Mouse (Mus musculus) left cerebral cortex, adult 11 months (tissue): ENCODE data around the gene Sfrp5.

Experiments used
- DNase-seq: peaks from one replicate; pipeline ENCODE4 v3.0.0; 2022; ENCODE audit warnings: low spot score

Sfrp5 gene

DNA sequence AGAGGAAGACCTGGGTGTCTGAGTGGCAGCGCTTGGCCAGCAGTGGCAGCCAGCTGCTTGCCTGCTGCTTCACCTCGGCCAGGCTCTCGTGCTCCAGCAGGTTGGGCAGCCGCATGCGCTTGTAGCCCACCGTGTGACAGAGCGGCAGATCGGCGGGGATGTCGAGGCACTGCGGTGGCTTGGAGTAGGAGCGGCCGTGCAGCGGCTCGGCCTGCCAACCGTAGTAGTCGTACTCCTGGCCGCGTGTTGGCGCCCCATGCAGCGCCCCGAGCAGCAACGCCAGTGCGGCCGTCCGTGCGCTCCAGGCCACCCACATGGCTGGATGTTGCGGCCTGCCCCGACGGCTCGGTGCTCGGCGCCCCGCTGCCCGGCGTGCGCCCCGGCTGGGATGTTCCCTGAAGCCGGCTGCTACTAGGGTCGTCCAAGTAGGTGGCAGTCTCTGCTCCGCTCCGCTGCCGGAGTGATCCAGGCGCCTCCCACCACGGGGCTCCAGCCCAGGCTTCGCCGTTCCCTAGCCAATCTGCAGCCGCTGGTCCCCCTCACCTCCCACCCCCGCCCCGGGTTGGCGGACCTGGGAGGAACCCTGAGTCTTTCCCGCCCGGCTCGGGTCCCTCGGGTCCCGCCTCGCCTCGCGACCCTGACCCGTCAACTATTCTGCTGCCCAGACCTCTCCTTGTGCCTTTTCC, at the start of gene Sfrp5:
TSS of gene Sfrp5 (minus strand) at position 557 of the 686 bp plus-strand sequence.
- no peak for DNase-seq

DNA sequence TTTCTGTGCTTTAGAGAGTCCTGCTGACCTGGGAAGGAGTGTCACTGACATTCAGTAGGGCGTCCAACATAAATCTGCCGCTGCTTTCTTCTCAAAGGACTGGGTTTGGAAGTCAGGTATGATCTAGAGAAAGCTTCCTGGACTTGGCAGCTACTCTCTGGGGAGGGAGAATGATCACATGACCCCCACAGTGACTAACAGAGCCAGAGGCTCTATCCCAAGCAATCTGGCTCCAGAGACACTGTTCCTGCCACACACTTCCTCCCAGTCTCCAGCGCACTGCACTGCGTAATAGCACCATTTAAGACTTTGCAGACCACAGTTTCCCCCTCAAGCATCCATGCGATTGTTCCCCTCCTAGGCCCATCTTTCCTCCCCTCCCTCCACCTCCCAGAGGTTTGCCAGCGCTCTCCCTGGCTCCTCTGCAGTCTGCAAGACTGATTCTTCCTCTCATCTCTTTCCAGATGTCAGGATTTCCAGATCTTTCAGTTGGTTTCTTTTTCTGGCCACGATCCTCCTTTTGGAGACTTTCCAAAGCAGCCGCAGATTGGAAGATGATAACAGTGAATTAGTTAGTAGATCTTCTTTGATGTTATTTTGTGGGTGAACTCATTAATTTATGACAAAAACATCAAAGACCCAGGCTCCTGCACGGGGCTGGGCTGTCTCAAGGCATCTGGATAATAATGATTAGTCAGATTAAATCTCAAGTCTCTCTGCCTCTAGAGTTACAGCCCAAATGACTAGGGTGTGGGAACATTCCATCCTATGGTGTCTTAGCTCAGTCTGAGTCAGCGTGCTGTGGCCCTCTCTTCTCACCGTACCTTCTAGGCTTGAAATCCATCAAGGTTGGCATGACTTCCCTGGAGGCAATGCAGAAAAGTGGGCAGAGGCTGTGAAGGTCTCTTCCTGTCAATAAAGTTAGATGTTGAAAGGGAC, 48.2 kb upstream of the Sfrp5 start:
- no peak for DNase-seq

DNA sequence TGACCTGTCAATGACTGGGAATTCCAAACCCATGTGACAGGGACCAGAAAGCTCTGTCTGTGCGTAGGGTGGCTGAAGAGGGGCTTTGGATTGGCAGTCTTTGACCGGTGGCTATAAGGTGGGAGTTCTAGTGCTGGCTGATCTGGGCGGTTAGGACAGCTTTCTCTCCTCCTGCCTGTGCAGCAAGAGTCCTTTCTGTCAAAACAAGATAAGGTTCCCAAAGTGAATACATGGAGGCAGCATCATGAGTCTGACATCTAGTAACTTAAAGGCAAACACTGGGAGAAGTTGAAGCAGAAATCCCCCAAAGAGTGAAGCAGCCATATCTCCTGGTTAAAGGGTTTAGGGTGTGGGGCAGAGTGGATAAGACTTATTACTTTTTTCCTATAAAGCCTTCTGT, 45.5 kb upstream of the Sfrp5 start, which contains the start of gene Golga7b:
TSS of gene Golga7b (plus strand) at position 56 of the 400 bp plus-strand sequence.
- DNase-seq = no peak

DNA sequence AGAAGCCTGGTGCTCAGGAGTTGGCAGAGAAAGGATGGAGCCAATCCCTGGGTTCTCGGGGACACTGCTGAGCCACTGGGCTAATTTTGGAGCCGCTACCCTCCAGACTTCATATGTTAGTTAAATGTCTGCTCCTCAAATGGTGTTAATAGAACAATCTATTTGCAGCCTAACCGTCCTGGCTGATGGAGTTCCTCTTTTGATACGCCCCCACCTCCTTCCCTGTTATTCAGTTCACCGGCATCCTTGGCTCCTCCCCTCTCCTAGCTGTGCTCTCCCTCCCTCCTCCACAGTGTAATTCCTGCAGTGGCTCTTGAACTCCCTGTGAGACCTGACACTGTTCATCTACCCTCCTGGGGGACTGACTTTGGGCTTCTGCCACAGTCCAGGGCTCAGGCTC, 44.6 kb upstream of the Sfrp5 start:
- DNase-seq = no peak

DNA sequence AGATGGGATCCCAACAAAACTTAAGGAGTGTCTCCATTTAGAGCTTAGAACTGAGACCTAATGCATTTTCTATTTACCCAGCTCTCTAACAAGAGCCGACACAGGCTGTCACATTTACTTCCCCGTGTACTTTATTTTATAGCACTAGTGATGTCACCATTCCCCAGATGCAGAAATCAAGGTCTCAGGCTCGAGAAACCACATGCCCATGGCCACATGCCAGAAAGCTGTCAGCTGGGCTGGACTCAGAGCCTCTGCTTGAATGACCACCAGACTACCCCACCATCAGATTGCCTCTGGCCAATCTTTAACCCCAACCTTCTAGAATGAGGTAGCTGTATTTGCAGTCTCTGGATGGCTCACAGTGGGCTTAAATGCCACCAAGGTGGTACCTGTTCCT, 41.3 kb upstream of the Sfrp5 start:
- DNase-seq = no peak

DNA sequence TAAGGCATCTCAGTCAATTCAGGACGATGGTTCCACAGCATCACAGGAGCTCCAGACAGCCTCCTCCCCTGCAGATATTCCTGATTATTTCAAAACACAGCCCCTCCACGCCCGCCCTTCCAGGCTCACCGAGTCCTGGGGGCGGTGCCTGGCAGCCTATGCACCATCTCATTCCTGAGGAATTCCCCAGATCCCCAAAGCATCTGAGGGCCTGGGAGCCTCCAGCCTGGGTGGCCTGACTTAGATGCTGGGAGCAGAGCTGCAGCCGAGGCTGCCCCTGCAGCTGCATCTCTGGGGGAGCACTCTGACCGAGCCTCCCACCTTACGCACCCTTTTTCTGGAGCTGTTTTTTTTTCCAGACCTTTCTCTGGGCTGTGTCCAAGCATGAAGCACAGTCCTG, 38.8 kb upstream of the Sfrp5 start:
- DNase-seq = no peak

DNA sequence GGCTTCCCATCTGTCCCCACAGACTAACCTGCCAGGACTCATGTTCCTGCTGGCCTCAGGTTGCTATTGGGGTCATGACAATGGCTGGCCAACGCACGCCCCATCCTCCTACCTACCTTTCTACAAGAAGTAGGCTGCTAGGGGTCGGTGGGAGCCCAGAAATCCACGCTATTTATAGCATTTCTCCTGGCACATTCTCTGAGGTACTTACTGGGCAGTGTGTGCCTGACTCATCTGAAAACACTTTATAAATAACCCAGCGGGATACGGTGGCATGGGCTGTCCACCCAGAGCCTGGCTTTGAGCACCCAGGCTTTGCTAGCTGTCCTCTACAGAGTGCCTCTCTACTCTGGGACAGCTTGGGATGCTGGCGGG, 36.3 kb upstream of the Sfrp5 start:
- no peak for DNase-seq

DNA sequence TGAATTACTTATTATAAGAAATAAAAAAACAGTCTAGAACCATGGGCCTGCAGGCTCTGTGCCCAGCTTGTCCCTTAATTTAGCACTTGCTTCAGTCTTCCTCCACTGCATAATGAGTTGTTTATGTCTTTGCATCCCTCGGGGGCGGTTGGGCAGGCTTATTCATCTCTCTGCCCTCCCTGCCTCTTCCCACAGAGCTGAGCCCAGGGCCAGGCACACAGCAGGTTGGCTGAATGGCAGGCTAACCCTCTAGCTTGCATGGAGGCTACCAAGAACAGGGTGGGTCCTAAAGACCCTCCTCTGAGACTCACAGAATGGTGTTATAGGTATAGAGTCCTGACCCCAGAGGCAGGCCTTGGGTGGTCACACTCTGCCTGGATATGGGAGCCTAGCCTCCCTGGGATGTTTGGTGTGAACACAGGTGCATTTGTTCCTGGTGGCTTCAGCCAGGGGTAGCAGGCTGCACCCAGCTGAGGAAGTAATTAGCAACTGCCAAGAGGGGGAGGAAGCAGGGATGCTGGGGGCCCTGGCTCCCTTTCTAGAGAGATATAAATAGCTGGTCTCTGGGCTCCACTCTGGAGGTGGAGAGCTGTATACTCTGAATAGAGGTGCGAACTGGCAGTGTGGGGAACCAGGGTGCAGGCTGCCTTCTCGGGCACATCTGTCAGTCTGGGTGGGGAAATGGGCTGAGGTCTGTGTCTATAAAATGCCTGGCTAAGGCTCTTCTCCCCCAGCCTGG, 35.7 kb upstream of the Sfrp5 start:
- peak; percentile 42 for DNase-seq

DNA sequence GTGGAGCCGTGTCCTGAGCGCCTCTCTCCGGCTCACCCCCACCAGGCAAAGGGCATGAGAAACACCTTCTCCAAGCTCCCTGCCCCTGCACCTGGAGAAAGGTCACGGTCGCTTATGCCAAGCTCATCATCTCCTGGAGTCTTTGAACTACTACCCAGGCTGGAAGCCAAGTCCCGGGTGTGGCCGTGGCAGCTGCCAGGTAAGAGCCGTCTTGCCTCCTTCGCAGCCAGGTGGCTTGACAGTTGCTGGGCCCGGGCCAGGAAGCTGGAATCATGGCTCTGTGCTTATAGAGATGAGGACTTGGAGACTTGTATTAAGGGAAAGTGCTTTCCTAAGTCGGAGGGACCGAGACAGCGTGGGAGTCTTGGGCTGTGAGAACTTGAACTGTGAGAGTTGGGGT, 28.9 kb upstream of the Sfrp5 start:
- DNase-seq = no peak

DNA sequence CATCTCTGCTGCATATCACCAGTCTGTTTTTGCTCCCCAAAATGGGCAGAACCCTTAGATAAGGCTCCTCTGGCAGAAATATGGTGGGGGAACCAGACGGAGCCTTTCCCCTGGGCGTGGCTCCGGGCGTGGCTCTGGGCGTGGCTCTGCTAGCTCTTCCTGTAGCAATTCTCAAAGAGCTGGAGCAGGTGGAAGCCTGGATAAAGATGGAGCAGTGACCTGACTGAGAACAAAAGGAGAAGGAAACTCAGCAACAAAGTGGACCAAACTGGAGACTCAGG, 28.2 kb upstream of the Sfrp5 start:
- DNase-seq = no peak

DNA sequence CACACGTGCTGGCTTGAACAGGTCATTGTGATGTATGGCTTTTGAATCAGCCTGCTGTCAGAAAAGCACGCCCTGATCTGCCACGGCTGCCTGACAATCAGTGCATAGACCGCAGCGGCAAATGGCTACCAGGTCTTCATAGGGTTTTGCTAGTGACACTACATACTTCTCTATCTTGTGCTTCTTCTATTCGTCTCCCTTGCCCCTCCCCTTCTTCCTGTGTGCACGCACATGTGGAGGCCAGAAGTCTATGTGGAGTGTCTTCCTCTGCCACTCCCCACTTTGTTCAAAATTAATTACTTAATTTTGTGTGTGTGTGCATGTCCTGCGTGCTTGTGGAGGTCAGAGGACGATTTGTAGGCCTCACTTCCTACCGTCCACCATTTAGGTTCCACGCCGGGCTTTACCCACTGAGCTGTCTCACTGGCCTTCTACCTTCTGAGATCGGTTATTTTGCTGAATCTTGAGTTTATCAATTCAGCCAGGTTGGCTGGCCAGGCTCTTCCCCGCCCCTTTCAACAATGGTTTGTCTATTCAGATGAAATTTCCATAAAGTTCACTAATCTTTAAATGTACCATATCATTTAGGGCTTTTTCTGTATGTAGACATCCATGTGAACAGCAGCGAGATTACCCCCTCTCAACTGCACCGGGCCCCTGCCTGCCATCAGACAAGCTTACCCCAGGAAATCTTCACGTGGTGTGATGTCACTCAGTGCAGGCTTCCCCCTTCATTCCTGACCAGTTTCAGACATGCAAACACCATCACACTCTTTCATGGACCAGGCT, 27.6 kb upstream of the Sfrp5 start:
- DNase-seq = no peak

DNA sequence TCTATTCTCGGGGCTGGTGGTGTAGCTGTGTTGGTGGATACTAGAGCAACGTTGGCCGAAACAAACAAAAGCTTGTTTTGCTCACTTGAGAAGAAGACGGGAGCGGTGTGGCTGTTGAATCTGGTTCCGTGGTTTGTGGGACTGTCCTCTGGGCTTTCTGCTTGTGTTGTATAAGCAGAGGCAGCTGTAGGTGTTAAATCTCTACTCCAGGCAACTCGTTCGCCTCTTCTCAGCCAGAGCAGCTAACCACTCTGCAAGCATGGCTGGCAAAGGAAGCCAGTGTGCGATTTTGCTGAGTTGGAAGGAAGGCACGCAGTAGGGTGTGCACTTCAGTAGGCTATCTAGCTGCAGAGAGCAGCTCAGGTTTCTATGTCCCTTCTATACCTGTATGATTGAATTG, 24.4 kb upstream of the Sfrp5 start:
- DNase-seq = no peak

DNA sequence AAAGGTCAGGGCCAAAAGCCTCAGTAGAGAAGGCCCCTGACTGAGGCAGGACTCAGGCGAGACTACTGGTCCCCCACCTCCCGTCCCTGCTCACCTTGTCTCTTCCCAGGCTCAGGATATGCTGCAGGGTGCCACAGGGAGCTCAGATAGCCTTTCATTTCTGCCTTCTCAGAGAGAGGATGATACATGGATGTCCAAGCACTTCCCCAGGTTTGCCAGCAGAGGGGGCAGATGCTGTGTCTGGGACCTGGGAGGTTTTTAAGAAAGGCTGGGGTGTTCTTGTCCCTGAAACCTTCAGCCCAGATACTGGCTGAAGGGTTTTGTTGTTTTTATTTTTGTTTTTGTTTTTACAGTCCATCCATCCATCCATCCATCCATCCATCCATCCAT, 15.3 kb upstream of the Sfrp5 start:
- no peak for DNase-seq

DNA sequence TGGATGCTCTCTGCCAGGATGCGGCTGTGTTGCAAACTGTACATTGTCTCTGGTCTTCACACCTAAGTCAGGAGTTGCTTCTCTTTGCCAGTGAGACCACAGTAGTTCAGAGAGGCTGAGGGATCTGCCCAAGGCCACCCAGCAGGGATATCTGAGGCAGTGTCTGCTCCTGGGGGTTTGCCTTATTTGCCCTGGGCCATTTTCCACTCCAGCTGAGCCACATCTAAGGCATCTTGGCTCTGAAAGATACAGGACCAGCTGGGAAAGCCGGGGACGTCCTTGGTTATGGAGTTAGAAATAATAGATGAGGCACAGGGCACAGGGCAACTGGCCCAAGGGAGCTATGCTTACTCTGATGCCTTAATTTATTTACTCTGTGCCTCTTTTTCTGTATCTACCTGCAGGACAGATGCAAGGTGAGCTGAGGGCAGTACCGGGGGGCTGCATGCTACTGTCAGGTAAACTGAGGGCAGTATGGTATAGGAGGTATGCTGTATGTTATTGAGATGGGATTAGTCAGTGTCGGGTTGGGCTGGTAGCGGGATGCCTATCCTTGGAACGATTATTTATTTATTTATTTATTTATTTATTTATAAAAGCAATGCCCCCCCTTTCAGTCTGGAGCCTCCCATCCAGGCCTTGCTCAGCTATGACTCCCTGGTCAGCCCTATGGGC, 14.8 kb upstream of the Sfrp5 start:
- no peak for DNase-seq

DNA sequence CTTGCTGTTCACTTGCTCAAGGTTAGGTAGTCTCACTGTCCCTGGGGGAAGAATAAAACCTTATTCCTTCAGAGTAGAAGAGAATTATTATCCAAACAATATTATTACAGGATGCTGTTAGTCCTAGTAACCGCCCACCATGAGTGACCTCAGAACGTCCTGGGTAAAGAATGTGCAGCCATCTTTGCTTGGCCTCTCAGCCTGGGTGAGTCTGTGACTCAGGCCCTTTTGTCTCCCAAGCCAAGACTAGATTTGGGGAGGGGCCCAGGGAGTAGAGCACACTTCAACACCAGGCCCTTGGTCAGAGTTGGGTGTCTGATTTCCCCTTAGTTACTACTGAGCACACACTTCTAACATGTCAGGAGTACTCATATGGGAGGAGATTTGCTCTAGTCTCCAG, 12.5 kb upstream of the Sfrp5 start:
- DNase-seq = no peak

DNA sequence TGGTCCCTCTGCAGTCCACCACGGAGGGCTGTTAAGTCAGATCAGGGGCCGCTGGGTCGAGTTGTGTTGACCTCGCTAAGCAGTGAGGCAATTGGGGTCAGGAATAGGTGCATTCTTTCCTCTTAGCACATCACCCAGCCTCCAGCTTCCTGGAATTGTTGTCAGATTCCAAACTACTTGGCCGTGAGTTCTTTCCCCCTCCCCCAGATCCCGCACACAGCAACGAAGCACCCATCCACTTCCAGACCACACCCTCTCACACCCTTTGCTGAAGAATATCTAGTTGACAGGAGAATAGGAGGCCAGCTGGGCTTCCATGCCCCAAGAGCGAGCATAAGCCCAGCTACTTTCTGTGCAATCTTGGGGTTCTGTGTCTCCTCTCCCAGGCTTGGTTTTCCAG, 9.9 kb upstream of the Sfrp5 start:
- no peak for DNase-seq

DNA sequence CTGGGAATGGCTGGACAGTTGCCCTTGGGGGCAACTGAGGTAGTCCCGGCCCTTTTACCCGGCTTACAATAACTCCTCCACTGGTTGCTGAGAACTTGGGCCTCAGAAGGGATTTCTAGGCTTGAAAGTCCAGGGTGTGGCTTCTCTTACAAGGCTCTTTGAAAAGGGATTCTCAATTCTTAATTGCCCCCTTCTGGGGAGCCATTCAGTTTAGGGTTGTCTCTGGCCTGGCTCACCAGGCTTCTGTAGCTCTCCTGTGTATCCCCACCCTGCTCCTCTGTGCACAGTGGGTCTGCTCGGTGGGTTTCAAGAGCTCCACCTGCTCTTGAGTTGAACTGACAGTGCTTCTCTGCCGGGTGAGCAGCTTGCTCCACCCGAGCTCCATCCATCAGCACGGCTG, 7.9 kb upstream of the Sfrp5 start:
- DNase-seq = no peak

DNA sequence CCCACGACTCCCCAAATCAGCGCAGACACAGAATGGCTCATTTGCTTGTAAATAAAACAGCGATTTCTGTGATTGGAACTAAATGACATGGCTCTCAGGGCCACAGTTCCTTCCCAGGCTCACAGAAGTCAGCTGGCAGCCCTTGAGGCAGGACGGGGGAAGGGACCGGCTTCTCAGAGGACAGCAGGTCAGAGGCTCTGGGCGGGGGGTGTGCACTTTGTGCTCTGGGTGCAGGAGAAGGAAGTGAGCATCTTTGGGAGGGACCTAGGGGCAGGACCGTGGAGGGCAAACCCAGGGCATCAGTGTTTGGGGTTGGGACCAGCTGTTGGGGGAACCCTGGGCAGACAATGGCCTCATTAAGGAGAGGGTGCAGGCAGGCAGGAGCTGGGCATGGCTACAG, 7.4 kb upstream of the Sfrp5 start:
- no peak for DNase-seq

DNA sequence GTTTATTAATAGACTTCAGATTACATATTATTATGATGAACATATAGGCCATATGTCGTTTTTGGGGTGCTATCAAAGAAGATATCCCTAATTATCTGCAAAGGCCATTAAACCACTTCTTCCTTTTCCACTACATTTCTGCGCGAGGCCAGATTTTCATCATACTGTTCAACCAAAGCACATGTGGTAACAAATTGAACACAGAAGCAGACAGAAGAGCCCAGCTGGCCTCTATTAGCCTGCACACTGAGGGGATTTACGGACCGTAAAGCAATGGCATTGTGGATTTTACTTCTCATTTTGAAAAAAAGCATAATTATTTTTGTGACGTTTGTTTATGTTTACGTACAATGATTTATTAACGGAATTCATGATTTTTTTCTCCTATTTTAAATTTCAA, 3.1 kb upstream of the Sfrp5 start:
- DNase-seq = no peak

DNA sequence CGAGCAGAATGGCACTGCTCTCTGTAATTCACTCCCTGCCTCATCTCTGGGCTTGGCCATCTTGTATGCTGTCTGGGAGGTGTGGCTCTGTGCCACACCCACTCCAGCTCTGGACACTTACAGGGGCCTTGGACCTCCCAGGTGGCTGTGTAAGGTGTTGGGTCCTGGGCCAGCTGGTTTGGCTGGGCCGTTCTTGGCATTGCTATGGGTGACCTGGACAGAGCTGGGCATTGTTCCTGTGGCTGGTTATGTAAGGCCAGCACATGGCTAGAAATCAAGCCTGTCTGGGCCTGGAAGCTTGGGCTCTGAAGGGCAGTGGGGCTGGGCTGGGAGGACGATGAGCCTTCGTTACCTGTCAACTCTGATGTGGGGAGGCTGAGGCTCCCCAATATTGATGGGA, 2.3 kb upstream of the Sfrp5 start:
- no peak for DNase-seq

DNA sequence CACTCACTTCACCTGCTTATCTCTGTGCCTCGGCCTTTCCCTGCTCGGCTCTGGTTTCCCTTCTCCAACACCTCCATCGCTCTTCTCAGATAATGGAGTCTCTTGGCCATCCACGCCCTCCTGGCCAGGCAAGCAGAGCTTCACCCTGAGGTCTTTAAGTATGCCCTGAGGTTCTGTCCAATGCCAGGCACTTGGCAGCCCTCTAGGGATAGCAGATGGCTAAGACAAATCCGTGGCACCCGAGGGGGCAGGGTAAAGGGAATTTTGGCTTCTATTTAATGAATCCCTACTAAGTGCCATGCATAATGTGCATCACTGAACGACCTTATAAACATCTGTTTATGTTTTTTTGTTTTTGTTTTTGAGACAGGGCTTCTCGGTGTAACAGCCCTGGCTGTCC, 415 bp upstream of the Sfrp5 start:
- DNase-seq = no peak

DNA sequence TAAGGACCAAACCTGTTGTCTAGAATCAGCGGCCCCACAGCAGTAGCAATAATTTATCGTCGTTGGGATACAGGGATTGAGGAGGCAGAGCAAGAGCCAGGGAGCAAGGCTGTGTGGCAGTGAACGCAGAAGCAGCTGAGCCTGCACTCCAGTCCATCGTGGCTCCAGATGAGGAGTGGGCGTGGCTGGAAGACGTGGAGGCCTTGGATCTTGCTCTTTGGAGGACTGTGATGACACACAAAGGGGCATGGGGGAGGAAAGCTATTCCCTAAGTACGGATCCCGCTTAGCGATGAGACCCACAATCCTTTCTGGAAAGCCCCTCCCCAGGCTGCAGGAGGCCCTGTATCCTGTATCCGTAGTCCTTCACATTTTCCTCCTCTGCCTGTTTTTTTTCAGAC, 4.0 kb downstream of the Sfrp5 start:
- DNase-seq = no peak
